Mouse (Mus musculus) splenic B cell, adult 2 months (primary cell): ENCODE measurements around the gene Fanci.

Source experiments
- DNase-seq: peaks from one replicate; pipeline ENCODE4 v3.0.0-alpha.2; 2011; ENCODE audit warnings: low read depth, low spot score
- H3K27me3 ChIP-seq: 2 replicates; pipeline ENCODE4 v1.6.1; 2012; ENCODE audit warnings: mild to moderate bottlenecking, low read length, moderate library complexity, mixed read lengths; ENCODE audit not compliant: control insufficient read depth, poor library complexity, insufficient read depth, severe bottlenecking
- H3K36me3 ChIP-seq: 2 replicates; pipeline ENCODE4 v1.6.1; 2012; ENCODE audit warnings: mild to moderate bottlenecking, low read length, moderate library complexity, mixed read lengths; ENCODE audit not compliant: control insufficient read depth, poor library complexity, insufficient read depth, severe bottlenecking

Gene Fanci

DNA sequence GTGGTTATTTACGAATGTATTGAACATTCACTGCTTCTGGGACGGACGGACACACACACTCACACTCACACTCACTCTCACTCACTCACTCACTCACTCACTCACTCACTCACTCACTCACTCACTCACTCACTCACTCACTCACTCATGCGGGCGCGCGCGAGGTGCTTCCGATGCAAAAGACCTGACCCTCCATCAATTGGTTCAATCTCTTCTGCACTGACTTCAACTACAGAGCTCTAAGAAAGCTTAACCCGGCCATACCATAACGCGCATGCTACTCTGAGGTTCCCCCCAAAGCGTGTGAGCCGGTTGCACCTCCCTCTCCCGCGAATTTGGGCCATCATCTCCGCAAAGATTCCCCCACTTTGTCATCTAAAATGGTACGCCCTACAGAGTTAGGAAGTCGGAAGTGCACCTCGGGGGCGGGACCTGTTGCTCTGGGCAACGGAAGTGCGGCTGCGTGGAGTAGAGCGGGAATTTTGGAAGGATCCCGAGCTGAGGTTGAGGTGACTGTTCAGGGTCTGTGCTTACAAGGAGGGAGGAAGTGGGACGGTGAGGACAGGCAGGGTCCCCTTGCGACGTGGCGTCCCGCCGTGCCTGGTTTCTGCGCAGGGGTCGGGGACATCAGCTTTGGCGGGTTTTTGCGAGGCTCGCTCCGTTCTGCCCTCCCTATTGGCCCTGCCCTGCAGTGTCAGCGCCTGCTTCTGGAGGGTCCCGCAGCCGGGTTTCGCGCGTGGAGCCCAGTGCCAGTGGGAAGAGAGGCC lies at the start of gene Fanci:
TSS of gene Fanci (plus strand) at position 47 of the 767 bp plus-strand sequence.
- Histone ChIP-seq H3K27me3 (no peaks in the 10 kb centered on the region), H3K36me3 (no peaks in the 10 kb centered on the region)
- DNase-seq, result peak; percentile 95

DNA sequence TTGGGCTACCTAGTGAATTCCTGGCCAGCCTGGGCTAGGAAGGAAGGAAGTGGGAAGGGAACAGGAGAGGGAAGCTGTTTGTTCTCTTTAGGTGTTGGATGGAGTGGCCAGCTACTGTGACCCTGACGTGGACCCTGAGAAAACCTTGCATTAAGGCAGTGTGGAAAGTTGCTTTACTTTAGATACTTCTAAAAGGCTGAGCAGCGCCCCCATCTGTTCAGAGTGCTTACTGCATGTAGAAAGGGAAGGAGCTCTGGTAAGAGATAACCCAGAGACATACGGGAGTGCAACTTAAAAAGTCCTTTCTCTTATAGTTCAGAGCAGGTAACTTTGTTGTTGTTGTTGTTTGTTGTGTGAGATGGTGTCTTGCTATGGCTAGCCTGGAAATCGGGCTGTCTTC lies 45.8 kb upstream of the Fanci start:
- peak; percentile 59 for DNase-seq
- H3K36me3 ChIP-seq, result peaks cover 3% of the 10 kb centered on the region; the same call in 1 of the 2 replicates

DNA sequence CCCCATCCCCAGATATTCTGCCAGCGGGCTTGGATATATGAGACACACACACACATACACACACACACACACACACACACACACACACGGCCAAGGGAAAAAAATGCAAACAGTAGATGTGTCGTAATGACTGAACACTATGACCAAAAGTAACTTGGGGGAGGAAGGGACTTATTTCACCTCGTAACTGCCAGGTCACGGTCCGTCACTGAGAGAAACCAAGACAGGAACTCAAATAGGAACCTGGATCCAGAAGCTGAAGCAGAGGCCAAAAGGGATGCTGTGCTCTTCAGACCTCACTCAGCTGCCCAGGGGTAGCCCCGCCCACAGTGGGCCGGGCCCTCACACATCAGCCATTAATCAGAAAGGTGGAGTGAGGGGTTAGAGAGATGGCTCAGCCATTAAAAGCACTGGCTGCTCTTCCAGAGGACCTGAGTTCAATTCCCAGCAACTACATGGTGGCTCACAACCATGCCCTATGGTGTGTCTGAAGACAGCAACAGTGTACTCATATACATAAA lies 45.1 kb upstream of the Fanci start:
- Histone ChIP-seq H3K27me3 (no peaks in the 10 kb centered on the region), H3K36me3 (peaks cover 3% of the 10 kb centered on the region; the same call in 1 of the 2 replicates)
- no peak for DNase-seq

More for the DNA sequence above, 45.8 kb upstream of the Fanci start:
- no peaks in the 10 kb centered on the region for H3K27me3 ChIP-seq

DNA sequence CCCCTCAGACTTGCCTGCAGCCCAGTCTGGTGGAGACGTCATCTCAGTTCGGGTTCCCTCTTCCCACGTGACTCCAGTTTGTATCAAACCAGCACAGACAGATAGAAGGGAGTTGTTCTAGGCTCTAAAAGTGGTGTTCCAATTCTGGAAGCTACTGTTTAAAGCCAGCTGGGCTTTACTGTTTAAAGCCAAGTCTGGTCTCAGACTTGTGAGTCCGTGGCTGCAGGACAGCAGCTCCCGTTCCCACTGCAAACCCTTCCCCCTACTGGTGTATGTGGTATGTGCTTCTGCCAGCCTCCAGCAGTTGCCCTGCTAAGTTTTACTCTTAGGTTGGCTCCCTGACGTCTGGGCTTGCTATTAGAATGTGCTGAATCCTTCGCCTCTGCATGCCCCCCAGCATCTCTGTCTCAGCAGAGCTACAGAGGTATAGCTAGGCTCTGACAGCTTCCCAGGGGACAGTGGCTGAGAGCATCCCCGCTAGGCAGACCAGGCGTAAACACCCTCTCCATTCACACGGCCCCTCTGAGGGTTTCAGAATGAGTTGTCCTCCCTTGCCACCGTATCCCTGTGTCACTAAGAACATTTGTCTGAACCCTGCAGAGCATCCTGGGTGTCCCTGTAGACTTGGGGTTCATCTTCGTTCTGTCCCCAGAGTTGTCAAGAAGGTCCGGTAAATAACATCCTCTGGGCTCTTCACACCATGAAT lies 44.5 kb upstream of the Fanci start:
- H3K36me3 ChIP-seq, result peaks cover 3% of the 10 kb centered on the region; the same call in 1 of the 2 replicates
- DNase-seq, result no peak

DNA sequence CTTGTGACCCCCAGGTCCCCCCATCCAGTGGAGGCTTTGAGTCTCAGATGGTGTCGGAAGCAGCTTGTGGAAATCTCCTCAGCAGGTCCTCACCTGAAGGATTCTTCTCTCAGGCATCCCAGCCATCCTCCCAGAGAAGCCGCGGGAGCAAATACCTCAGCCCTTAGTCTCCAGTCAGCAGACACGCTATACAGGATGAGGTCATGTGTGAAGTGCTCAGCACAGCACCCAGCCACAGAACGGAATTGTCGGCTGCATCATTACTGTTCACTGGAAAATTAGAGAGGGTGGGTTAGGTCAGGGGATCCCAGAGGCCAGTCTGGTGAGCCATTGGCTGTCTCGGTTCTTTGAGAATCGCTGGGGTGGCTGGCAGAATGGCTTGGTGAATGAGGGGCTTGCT lies 42.9 kb upstream of the Fanci start:
- DNase-seq, result no peak
- no peaks in the 10 kb centered on the region for H3K27me3 ChIP-seq
- peaks cover 4% of the 10 kb centered on the region for H3K36me3 ChIP-seq

More for the DNA sequence above, 44.5 kb upstream of the Fanci start:
- no peaks in the 10 kb centered on the region for H3K27me3 ChIP-seq

DNA sequence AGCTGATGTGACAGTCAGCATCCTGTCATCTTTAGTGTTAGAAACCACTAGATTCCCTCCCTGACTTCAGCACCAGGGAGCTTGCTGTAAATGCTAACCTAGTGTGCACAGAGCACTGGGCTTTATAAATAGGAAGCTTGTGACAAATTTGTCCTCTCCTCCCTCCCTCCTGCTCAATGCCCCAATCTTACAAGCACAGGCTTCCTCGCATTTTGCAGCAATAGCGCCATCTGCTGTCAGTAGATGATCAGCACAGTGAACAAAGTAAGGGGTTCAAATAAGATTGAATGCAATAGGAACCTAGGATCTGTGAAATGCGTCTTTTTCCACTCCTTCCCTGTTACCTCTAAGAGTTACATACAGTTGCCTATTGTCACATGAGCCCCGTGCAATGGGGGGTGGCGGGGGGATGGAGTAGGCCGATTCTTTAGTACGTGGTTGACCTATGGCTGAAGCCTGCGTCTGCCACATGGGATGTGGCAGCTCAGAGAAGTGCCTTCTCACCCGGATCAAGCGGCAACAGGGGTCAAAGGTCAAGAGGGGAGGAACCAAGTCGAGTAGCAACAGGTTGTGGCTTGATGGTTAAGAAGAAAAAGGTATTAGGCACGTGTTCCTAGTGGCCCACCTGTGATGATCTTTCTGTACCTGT lies 41.9 kb upstream of the Fanci start:
- Histone ChIP-seq H3K36me3 (peaks cover 6% of the 10 kb centered on the region), H3K27me3 (no peaks in the 10 kb centered on the region)
- peak; percentile 80 for DNase-seq

DNA sequence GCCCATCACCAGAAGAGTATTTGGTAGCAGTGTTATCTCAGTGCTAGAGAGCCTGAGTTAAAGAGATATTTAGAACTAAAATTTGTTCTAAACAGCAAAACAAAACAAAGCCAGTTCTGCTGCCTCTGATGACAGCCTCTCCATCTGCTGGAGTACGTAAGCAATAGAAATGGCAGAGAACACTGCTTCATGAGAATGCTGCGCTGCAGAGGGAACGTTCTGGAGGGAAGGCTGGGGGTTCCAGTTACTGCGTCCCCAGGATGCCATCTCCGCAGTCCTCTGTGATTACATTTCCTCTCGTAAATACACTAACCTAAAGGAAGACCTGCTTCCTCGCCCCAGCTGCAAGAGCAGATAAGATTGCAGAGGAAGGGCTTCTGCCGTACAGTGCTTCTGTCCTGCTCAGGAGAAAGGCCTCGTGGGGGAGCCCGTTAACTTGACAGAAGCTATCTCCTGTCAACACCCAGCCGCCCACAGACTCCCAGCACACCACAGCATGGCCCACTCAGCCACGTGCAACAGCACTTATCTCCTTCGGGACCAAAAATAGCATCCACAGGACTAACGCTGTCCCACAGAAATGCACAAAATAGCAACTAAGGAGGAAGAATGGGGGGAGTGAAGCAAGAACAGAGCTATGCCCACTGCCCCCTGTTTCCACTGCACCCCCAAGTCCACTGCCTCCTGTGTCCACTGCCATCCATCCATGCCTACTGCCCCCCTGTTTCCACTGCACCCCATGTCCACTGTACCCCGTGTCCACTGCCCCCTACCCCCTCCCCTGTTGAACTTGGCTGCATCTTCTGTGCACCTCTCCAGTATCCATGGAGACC lies 33.2 kb upstream of the Fanci start:
- Histone ChIP-seq H3K27me3 (no peaks in the 10 kb centered on the region), H3K36me3 (peaks cover 13% of the 10 kb centered on the region)
- DNase-seq, result no peak

DNA sequence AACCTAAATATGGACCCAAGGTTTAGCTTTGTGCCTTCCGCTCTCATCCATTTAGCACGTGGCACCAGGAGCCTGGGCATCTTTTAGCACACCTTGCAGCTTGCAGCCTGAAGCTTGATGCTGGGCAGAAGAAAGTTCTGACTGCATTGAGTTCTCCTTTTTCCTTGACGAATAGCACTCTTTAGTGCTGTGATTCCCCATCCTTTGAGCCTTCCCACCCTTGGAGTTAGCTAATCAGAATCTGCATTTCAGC lies 32.6 kb upstream of the Fanci start:
- DNase-seq, result no peak
- no peaks in the 10 kb centered on the region for H3K27me3 ChIP-seq
- peaks cover 11% of the 10 kb centered on the region for H3K36me3 ChIP-seq

DNA sequence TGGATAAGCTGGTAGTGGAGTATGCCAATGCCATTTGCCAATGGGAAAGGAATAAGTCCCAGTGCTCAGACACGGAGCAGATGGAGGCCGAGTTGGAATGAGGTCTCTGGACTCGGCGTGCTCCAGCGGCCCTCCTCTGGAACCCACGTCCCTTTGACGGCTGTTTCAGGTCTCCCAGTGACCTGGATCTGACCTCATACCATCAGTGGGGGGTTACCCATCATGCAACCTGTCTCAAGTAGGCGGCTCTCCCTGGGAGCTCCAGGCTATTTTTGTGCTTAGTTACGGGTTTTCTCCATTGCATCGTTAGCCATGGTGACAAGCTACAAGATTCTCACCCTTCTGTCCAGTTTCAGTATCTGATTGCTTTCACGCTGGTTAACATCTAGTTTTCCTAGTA lies 31.7 kb upstream of the Fanci start:
- Histone ChIP-seq H3K27me3 (no peaks in the 10 kb centered on the region), H3K36me3 (peaks cover 10% of the 10 kb centered on the region)
- no peak for DNase-seq

DNA sequence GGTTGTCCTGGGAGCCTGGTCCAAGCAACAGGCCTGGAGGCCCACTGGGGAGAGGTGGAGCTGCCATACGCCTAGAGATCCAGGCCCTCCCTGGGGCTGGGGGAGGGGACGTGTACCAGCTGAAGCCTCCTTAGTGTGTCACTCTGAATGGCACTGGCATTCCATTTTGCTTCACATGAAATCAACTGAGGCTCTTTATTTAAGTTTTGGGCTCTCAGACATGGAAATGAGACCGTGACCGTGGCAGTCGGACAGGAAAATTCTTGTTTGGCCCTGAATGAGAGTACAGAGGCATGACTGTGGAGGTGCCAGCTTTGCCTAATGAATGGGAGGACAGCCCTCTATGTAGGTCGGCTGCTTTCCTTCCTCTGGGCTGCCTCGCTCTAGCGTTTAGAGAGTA lies 29.5 kb upstream of the Fanci start:
- Histone ChIP-seq H3K27me3 (no peaks in the 10 kb centered on the region), H3K36me3 (peaks cover 6% of the 10 kb centered on the region)
- no peak for DNase-seq

DNA sequence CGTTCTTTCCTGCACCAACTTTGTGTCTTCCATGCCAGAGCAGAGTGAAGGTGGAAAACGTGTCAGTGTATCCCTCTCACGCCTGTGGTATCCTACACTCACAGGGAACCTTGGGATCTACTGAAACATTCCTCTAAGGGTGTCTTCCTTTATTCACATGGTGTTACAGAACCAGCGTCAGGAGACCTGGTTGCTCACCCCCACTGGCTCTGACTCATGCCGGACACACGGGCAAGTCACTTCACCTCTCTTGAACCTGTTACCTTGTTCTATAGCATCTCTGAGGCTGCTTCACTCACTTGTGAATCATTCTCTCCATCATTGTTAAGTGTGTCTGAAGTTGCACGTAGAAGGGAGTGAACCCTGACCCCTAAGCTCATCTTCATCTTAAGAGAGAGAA lies 28.9 kb upstream of the Fanci start:
- H3K36me3 ChIP-seq, result peaks cover 6% of the 10 kb centered on the region
- DNase-seq, result no peak
- no peaks in the 10 kb centered on the region for H3K27me3 ChIP-seq

DNA sequence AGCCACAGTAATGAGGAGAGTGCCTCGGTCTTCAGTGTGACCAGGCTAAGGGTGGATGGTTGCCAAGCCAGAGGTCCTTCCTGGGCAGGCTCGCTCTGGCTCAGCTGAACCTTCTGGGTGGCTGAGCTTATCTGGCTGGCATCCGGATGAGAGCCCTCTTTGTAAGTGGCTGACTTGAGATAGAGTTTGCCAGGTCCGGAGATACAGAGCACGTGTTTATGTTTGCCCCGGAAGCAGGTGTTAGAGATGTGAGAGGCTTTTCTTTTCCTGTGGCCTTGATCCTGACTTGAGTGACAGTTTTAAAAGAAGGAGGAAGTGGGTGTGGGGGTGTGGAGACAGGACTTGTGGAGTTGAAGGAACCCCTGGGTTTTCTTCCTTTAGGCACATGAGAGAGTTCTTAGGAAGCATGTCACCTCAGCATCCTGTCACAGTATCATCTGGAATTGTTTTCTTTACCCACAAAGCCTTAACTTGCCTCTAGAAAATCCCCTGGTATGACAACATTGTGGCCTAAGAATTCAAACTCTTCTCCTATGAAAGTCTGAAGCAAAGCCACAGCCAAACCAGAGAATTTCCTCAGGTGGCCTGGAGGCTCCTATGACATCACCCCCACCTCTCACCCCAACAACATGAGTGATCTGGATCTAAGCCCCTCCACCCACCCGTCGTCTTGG lies 28.2 kb upstream of the Fanci start:
- no peaks in the 10 kb centered on the region for H3K27me3 ChIP-seq
- DNase-seq, result peak; percentile 18

DNA sequence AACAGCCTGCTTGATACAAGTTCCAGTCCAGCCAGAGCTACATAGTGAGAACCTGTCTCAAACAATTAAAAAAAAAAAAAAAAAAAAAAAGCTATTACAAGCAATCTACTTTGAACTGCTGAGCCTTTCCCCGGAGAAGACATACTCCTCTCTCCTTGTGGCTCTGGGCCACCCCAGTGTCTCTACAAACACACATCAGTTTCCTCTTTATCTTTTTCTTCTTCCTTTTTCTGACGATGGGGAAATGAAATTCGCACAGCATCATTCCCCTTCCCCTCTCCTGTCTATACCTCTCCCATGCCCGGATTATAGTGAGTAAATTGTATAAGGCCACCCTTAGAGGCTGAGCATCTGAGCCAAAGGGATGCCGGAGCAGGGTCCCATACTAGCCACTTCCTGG lies 23.1 kb upstream of the Fanci start:
- Histone ChIP-seq H3K27me3 (no peaks in the 10 kb centered on the region), H3K36me3 (no peaks in the 10 kb centered on the region)
- DNase-seq, result no peak

More for the DNA sequence above, 28.2 kb upstream of the Fanci start:
- peaks cover 6% of the 10 kb centered on the region for H3K36me3 ChIP-seq

DNA sequence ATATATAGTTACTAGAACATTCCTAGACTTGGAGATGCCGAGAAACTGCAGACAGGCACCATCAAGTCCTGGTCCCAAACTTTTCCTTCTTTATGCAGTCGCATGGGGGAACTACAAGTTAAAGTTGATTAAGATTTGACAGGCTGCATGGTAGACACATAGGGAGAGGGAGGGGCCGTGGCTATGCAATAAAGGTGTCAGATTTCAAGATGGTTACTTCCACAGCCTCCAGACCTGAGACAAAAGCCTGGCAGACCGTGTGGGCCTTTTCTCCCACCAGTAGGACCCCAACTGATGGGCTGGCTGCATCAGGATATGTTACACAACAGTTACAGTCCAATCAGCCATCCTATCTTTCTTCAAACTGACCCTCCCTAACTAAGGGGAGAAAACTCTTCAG lies 22.3 kb upstream of the Fanci start:
- H3K27me3 ChIP-seq, result no peaks in the 10 kb centered on the region
- no peaks in the 10 kb centered on the region for H3K36me3 ChIP-seq
- no peak for DNase-seq
